Comparison of ENCODE assay signal across 7 mouse cellular contexts in the genomic region with DNA sequence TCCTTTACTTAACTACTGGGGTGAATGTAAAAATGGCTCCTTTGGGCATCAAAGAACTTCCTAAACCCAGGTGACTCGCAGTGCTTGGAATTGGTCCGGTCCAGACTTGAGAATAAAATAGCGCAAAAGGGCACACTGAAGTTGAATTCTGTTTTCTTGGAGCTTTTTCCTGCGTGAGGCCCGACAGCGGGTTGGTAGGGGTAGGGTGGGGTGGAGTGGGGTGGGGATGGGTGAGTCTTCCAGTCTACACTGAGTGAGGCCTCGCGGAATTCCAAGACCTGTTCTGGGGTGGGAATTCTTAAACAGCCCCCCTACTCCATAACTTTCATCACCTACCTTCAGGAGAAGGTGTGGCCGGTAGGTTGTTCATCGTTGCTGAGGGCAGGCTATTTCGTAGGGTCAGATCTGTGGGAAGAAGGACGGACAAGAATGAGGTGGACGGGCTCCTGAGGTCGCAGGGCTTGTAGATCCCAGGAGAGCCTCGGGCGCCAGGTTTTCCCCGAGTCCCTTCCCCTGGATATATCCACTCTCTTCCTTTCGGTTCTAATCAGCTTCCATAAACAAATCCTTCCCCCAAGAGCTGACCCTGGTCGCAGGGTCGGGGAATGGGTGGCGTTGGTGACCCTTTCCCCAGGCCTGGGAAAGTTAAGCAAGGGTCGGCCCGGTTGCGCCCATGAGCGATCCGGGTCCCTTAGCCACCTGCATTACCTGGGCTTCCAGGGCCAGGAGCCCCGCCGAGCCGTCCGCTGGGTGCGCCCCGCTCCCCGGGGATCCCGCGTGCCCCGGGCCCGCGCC. TPM values are rescaled to one million over a fixed set of nuclear protein-coding genes. Genes with fewer than 3 reads are reported as not detected.
DNase-seq lines count a peak whose midpoint lies in the region; ATAC-seq and TF ChIP-seq lines count a peak whose summit lies in the region.

No protein-coding gene starts in this region.

- no peaks in the 10 kb centered on the region for H3K36me3 ChIP-seq in intestine, embryonic 16.5 days (ENCODE audit: control insufficient read depth, insufficient read depth, low read length)
- no peaks in the 10 kb centered on the region for H3K36me3 ChIP-seq in neural tube, embryonic 13.5 days

- H3K27me3 ChIP-seq in intestine, embryonic 16.5 days (replicated peaks; ENCODE audit: control insufficient read depth, insufficient read depth, low read length) = peaks cover 10% of the 10 kb centered on the region; the same call in 1 of the 2 replicates
- H3K27me3 ChIP-seq in neural tube, embryonic 13.5 days = peaks cover 60% of the 10 kb centered on the region

- no peak for TF ChIP-seq POLR2A in lung, adult 2 months (IDR thresholded peaks at IDR 0.05; ENCODE audit: borderline replicate concordance, extremely low read depth, low read depth, low read length)
- TF ChIP-seq POLR2A in embryonic fibroblast, embryonic 13.5 days (IDR thresholded peaks at IDR 0.05; ENCODE audit: low read depth, low read length) = no peak

- peaks cover 15% of the 10 kb centered on the region for H3K4me1 ChIP-seq in lung, adult 2 months (ENCODE audit: control insufficient read depth, insufficient read depth, low read length)
- H3K4me1 ChIP-seq in embryonic fibroblast, embryonic 13.5 days (ENCODE audit: control insufficient read depth, insufficient read depth, low read length) = peaks cover 6% of the 10 kb centered on the region
- peaks cover 28% of the 10 kb centered on the region for H3K4me1 ChIP-seq in intestine, embryonic 16.5 days (ENCODE audit: control insufficient read depth, insufficient read depth, low read length)
- H3K4me1 ChIP-seq in neural tube, embryonic 13.5 days (replicated peaks) = peaks cover 16% of the 10 kb centered on the region

- H3K9ac ChIP-seq in intestine, embryonic 16.5 days (ENCODE audit: low read depth, low read length) = peak overlapping the region; percentile 84
- peak overlapping the region; percentile 56 for H3K9ac ChIP-seq in neural tube, embryonic 13.5 days

- peak overlapping the region; percentile 83 for H3K4me3 ChIP-seq in lung, adult 2 months (replicated peaks; ENCODE audit: extremely low read depth, low read depth, low read length)
- peak overlapping the region; percentile 46 for H3K4me3 ChIP-seq in embryonic fibroblast, embryonic 13.5 days (ENCODE audit: insufficient read depth, low read length)
- peak overlapping the region; percentile 63 for H3K4me3 ChIP-seq in intestine, embryonic 16.5 days (ENCODE audit: low read length)
- H3K4me3 ChIP-seq in neural tube, embryonic 13.5 days = peak overlapping the region; percentile 42

- ATAC-seq in intestine, embryonic 16.5 days = peak; percentile 4; the same call in 1 of the 2 replicates
- no peak for ATAC-seq in neural tube, embryonic 13.5 days (ENCODE audit: low read depth)
- no peak for ATAC-seq in megakaryocyte-erythroid progenitor cell, adult 5-6 weeks (replicated peaks; ENCODE audit: low FRiP score, low TSS enrichment, poor library complexity, severe bottlenecking)

- H3K9me3 ChIP-seq in intestine, embryonic 16.5 days (ENCODE audit: control insufficient read depth, low read length) = no peaks in the 10 kb centered on the region
- no peaks in the 10 kb centered on the region for H3K9me3 ChIP-seq in neural tube, embryonic 13.5 days

- no peak overlapping the region for H3K27ac ChIP-seq in embryonic fibroblast, embryonic 13.5 days (ENCODE audit: insufficient read depth, low read length)
- H3K27ac ChIP-seq in intestine, embryonic 16.5 days (ENCODE audit: low read length) = peak overlapping the region; percentile 72
- H3K27ac ChIP-seq in neural tube, embryonic 13.5 days (replicated peaks) = no peak overlapping the region

- TF ChIP-seq CTCF in lung, adult 2 months (IDR thresholded peaks at IDR 0.05; ENCODE audit: insufficient read depth, low read length) = no peak
- TF ChIP-seq CTCF in embryonic fibroblast, embryonic 13.5 days (IDR thresholded peaks at IDR 0.05; ENCODE audit: borderline replicate concordance, insufficient read depth, low read length) = no peak

- WGBS in lung, adult 2 months = 7% methylated on average over 37 of the region's 38 CpGs
- 3% methylated on average over 38 of the region's 38 CpGs for WGBS in intestine, embryonic 16.5 days
- WGBS in neural tube, embryonic 13.5 days = 3% methylated on average over 38 of the region's 38 CpGs

- H3K4me2 ChIP-seq in intestine, embryonic 16.5 days (ENCODE audit: low read depth, low read length) = peak overlapping the region; percentile 85
- peak overlapping the region; percentile 72 for H3K4me2 ChIP-seq in neural tube, embryonic 13.5 days

- DNase-seq in lung, adult 2 months = peak; percentile 21
- DNase-seq in lung, postnatal 14 days = no peak
- no peak for DNase-seq in ovary, adult 18-20 months (ENCODE audit: low spot score)

RNA-seq across cellular contexts. Expression of gene Smagp, which starts 0.7 kb away (rescaled TPM):
- polyA plus RNA-seq in lung, adult 2 months (2012; rRNA removed) = 102 and 115 TPM in 2 replicates
- polyA plus RNA-seq in embryonic fibroblast, embryonic 13.5 days (2011; ENCODE audit: insufficient read length, low read depth, missing spikeins) = not detected in 2 replicates
- polyA plus RNA-seq in intestine, embryonic 16.5 days (2015; fragmentation: Nextera tagmentation; extraction: Ambion mirVana) = 47.9 and 51.3 TPM in 2 replicates
- polyA plus RNA-seq in neural tube, embryonic 13.5 days (2015; fragmentation: Nextera tagmentation; extraction: Ambion mirVana) = 3.1 and 4.1 TPM in 2 replicates
- 3.3 and 4.4 TPM in 2 replicates for total RNA-seq in megakaryocyte-erythroid progenitor cell, adult 5-6 weeks (2014; fragmentation: Nextera tagmentation)
- 4.8 TPM in 1 of 2 replicates, not detected in the other for total RNA-seq in megakaryocyte-erythroid progenitor cell, adult 5-6 weeks (2017)

RNA-seq across cellular contexts. Expression of gene Dazap2, which starts 20.9 kb away (rescaled TPM):
- polyA plus RNA-seq in lung, adult 2 months (2012; rRNA removed) = 846 and 1,111 TPM in 2 replicates
- 103 and 126 TPM in 2 replicates for polyA plus RNA-seq in embryonic fibroblast, embryonic 13.5 days (2011; ENCODE audit: insufficient read length, low read depth, missing spikeins)
- 301 and 320 TPM in 2 replicates for polyA plus RNA-seq in intestine, embryonic 16.5 days (2015; fragmentation: Nextera tagmentation; extraction: Ambion mirVana)
- 161 and 162 TPM in 2 replicates for polyA plus RNA-seq in neural tube, embryonic 13.5 days (2015; fragmentation: Nextera tagmentation; extraction: Ambion mirVana)
- total RNA-seq in megakaryocyte-erythroid progenitor cell, adult 5-6 weeks (2014; fragmentation: Nextera tagmentation) = 208 and 229 TPM in 2 replicates
- total RNA-seq in megakaryocyte-erythroid progenitor cell, adult 5-6 weeks (2017) = 148 and 159 TPM in 2 replicates

RNA-seq across cellular contexts. Expression of gene Bin2, which starts 33.3 kb away (rescaled TPM):
- polyA plus RNA-seq in lung, adult 2 months (2012; rRNA removed) = 19.1 and 23.9 TPM in 2 replicates
- 1.2 TPM in 1 of 2 replicates, not detected in the other for polyA plus RNA-seq in embryonic fibroblast, embryonic 13.5 days (2011; ENCODE audit: insufficient read length, low read depth, missing spikeins)
- polyA plus RNA-seq in intestine, embryonic 16.5 days (2015; fragmentation: Nextera tagmentation; extraction: Ambion mirVana) = 8.0 and 9.2 TPM in 2 replicates
- polyA plus RNA-seq in neural tube, embryonic 13.5 days (2015; fragmentation: Nextera tagmentation; extraction: Ambion mirVana) = 2.8 and 3.7 TPM in 2 replicates
- total RNA-seq in megakaryocyte-erythroid progenitor cell, adult 5-6 weeks (2014; fragmentation: Nextera tagmentation) = 33.2 and 37.0 TPM in 2 replicates
- 57.3 and 57.4 TPM in 2 replicates for total RNA-seq in megakaryocyte-erythroid progenitor cell, adult 5-6 weeks (2017)

RNA-seq across cellular contexts. Expression of gene Pou6f1, which starts 36.3 kb away (rescaled TPM):
- 34.8 and 40.2 TPM in 2 replicates for polyA plus RNA-seq in lung, adult 2 months (2012; rRNA removed)
- polyA plus RNA-seq in embryonic fibroblast, embryonic 13.5 days (2011; ENCODE audit: insufficient read length, low read depth, missing spikeins) = 12.8 and 16.9 TPM in 2 replicates
- polyA plus RNA-seq in intestine, embryonic 16.5 days (2015; fragmentation: Nextera tagmentation; extraction: Ambion mirVana) = 3.1 and 3.2 TPM in 2 replicates
- 38.8 and 41.6 TPM in 2 replicates for polyA plus RNA-seq in neural tube, embryonic 13.5 days (2015; fragmentation: Nextera tagmentation; extraction: Ambion mirVana)
- 0.96 and 1.2 TPM in 2 replicates for total RNA-seq in megakaryocyte-erythroid progenitor cell, adult 5-6 weeks (2014; fragmentation: Nextera tagmentation)
- not detected in 2 replicates for total RNA-seq in megakaryocyte-erythroid progenitor cell, adult 5-6 weeks (2017)

RNA-seq across cellular contexts. Expression of gene Cela1, which starts 51.7 kb away (rescaled TPM):
- 4.7 and 17.3 TPM in 2 replicates for polyA plus RNA-seq in lung, adult 2 months (2012; rRNA removed)
- 2.4 and 3.4 TPM in 2 replicates for polyA plus RNA-seq in embryonic fibroblast, embryonic 13.5 days (2011; ENCODE audit: insufficient read length, low read depth, missing spikeins)
- 180 and 240 TPM in 2 replicates for polyA plus RNA-seq in intestine, embryonic 16.5 days (2015; fragmentation: Nextera tagmentation; extraction: Ambion mirVana)
- polyA plus RNA-seq in neural tube, embryonic 13.5 days (2015; fragmentation: Nextera tagmentation; extraction: Ambion mirVana) = 1.2 and 2.5 TPM in 2 replicates
- 124 and 168 TPM in 2 replicates for total RNA-seq in megakaryocyte-erythroid progenitor cell, adult 5-6 weeks (2014; fragmentation: Nextera tagmentation)
- 87.7 and 112 TPM in 2 replicates for total RNA-seq in megakaryocyte-erythroid progenitor cell, adult 5-6 weeks (2017)
